22 mouse cellular contexts compared by ENCODE assay signal in the genomic region with DNA sequence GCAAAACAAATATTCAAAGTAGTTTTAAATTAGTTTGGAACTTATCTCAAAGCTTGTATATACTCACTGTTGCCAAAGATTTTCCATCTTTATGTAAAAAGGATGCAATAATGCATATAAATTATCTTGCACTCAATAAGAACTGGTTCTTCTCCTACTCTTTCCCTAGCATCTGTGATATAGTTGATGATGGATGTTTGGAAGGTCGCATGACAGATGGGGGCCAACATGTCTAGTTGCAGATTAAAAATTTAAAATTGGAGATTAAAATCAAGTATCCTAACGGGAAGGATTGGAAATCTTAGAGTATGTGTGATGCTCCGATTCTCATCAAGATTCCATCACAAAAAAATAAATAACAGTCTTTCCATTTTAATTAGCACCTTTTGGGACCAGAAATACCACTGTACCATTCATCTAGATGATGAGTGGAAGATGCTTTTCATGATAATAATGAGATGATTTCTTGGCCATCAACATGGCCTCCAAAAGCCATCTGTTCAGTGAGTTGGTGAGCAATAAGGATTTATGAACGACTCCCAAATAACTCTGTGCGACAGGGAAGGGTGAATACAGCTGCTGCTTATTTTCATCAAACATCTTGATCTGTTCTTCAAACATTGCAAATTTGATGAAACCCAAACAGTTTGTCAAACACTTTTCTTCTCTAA.
"Had no signal": no experiment of that assay in that cellular context is flagged by ENCODE, and none has a peak within 500 bp of the region (broad histone marks: within the 10 kb centered on the region; RNA-seq: fewer than 3 reads in every experiment).

No protein-coding gene starts in this region.

- ATAC-seq: liver, postnatal 0 days; lung, postnatal 0 days; midbrain, embryonic 15.5 days had no signal

- H3K27me3 ChIP-seq: kidney, embryonic 15.5 days; midbrain, embryonic 12.5 days; midbrain, embryonic 15.5 days; neural tube, embryonic 12.5 days; neural tube, embryonic 15.5 days had no signal

- H3K4me2 ChIP-seq: kidney, embryonic 15.5 days; liver, embryonic 11.5 days; lung, embryonic 14.5 days; midbrain, embryonic 12.5 days; midbrain, embryonic 15.5 days; neural tube, embryonic 12.5 days; neural tube, embryonic 15.5 days had no signal

- DNase-seq: kidney, adult 11 months; kidney, adult 8-10 months; kidney, postnatal 10 days; kidney, postnatal 36 days; liver, postnatal 0 days; lung, embryonic 14.5 days; right cerebral cortex, adult 18-20 months; right cerebral cortex, postnatal 14 days; right cerebral cortex, postnatal 4 days; thymus, postnatal 25 days had no signal

- H3K9me3 ChIP-seq: kidney, embryonic 15.5 days; midbrain, embryonic 12.5 days; midbrain, embryonic 15.5 days; neural tube, embryonic 12.5 days; neural tube, embryonic 15.5 days had no signal

- H3K4me1 ChIP-seq: kidney, embryonic 15.5 days; midbrain, embryonic 12.5 days; midbrain, embryonic 15.5 days; neural tube, embryonic 12.5 days; neural tube, embryonic 15.5 days had no signal

- H3K27ac ChIP-seq: kidney, embryonic 15.5 days; layer of hippocampus, adult 2 months; left cerebral cortex, adult 2 months; liver, embryonic 14.5 days; macrophage; midbrain, embryonic 12.5 days; midbrain, embryonic 15.5 days; neural tube, embryonic 12.5 days; neural tube, embryonic 15.5 days; stomach, postnatal 0 days had no signal

- H3K36me3 ChIP-seq: kidney, embryonic 15.5 days; midbrain, embryonic 12.5 days; midbrain, embryonic 15.5 days; neural tube, embryonic 12.5 days; neural tube, embryonic 15.5 days had no signal

- H3K9ac ChIP-seq: kidney, embryonic 15.5 days; liver, embryonic 14.5 days; liver, postnatal 0 days; lung, embryonic 14.5 days; midbrain, embryonic 12.5 days; midbrain, embryonic 15.5 days; neural tube, embryonic 12.5 days; neural tube, embryonic 15.5 days had no signal

- H3K4me3 ChIP-seq: kidney, embryonic 15.5 days; layer of hippocampus, adult 2 months; left cerebral cortex, adult 2 months; midbrain, embryonic 12.5 days; midbrain, embryonic 15.5 days; neural tube, embryonic 12.5 days; neural tube, embryonic 15.5 days had no signal
